ENCODE assay signal across 25 mouse cellular contexts in the genomic region with DNA sequence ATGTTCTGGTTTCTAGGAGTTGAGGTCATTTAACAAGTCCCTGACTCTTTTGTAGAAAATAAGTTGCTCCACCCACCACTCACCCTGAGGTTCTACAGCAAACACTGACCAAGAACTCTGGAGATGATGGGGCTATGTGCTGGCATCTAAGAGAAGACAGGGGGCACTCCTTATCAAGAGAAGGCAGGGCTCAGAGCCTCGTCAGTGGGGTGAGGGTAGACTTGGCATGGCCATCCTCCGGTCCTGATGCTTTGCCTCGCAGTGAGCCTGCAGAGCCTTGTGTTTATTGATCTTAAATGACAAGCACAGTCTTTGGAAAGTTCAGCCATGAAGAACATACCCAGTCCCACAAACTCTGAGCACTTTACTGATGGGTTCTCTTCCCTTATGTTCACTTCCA.
DNase-seq lines count a peak whose midpoint lies in the region; ATAC-seq lines count a peak whose summit lies in the region.
"Had no signal": no experiment of that assay in that cellular context is flagged by ENCODE, and none has a peak within 500 bp of the region (broad histone marks: within the 10 kb centered on the region; RNA-seq: fewer than 3 reads in every experiment).

No protein-coding gene starts in this region.

- H3K27me3 ChIP-seq in kidney, embryonic 15.5 days, result no peaks in the 10 kb centered on the region
- H3K27me3 ChIP-seq: embryonic facial prominence, embryonic 15.5 days; heart, embryonic 12.5 days; limb, embryonic 13.5 days; liver, embryonic 12.5 days; megakaryocyte, embryonic 14.5 days; midbrain, embryonic 15.5 days; neural tube, embryonic 13.5 days; stomach, embryonic 15.5 days had no signal

- peak; percentile 76 for DNase-seq in CD4-positive helper T cell, adult 2 months (ENCODE audit: low read depth, low spot score)
- peak; percentile 86 for DNase-seq in CD4-positive, CD25-positive, alpha-beta regulatory T cell, adult 2 months (ENCODE audit: low read depth, low spot score)
- peak; percentile 80 for DNase-seq in thymus, postnatal 0 days (ENCODE audit: low spot score)
- DNase-seq in yolk sac, embryonic 10.5 days (ENCODE audit: low spot score), result no peak
- no peak for DNase-seq in lung, postnatal 36 days
- DNase-seq in embryo, embryonic 10.5 days (ENCODE audit: low spot score), result no peak
- DNase-seq: adrenal gland, adult 8-10 months; cerebellum, adult 9-10 months; heart, postnatal 10 days; kidney, adult 2 months; kidney, postnatal 10 days; lung, adult 18-20 months had no signal

- 68% methylated on average over 3 of the region's 3 CpGs for WGBS in kidney, embryonic 15.5 days

- no peak overlapping the region for H3K4me2 ChIP-seq in kidney, embryonic 15.5 days
- H3K4me2 ChIP-seq: embryonic facial prominence, embryonic 15.5 days; heart, embryonic 12.5 days; limb, embryonic 13.5 days; liver, embryonic 12.5 days; midbrain, embryonic 15.5 days; neural tube, embryonic 13.5 days; stomach, embryonic 15.5 days had no signal

- H3K36me3 ChIP-seq in kidney, embryonic 15.5 days, result no peaks in the 10 kb centered on the region
- H3K36me3 ChIP-seq: embryonic facial prominence, embryonic 15.5 days; heart, embryonic 12.5 days; hindbrain, embryonic 10.5 days; limb, embryonic 13.5 days; liver, embryonic 12.5 days; midbrain, embryonic 15.5 days; neural tube, embryonic 13.5 days; stomach, embryonic 15.5 days had no signal

- no peaks in the 10 kb centered on the region for H3K9me3 ChIP-seq in kidney, embryonic 15.5 days (replicated peaks)
- H3K9me3 ChIP-seq: embryonic facial prominence, embryonic 15.5 days; heart, embryonic 12.5 days; liver, embryonic 12.5 days; midbrain, embryonic 15.5 days; stomach, embryonic 15.5 days had no signal

- no peak overlapping the region for H3K4me3 ChIP-seq in kidney, embryonic 15.5 days (replicated peaks)
- H3K4me3 ChIP-seq: embryonic facial prominence, embryonic 15.5 days; heart, embryonic 12.5 days; hindbrain, embryonic 10.5 days; limb, embryonic 13.5 days; liver, embryonic 12.5 days; megakaryocyte, embryonic 14.5 days; midbrain, embryonic 15.5 days; neural tube, embryonic 13.5 days; stomach, embryonic 15.5 days had no signal

- H3K27ac ChIP-seq in kidney, embryonic 15.5 days, result no peak overlapping the region
- H3K27ac ChIP-seq: embryonic facial prominence, embryonic 15.5 days; hindbrain, embryonic 10.5 days; hindbrain, postnatal 0 days; limb, embryonic 13.5 days; liver, embryonic 12.5 days; midbrain, embryonic 15.5 days; neural tube, embryonic 13.5 days; stomach, embryonic 15.5 days had no signal

- H3K4me1 ChIP-seq in kidney, embryonic 15.5 days, result no peaks in the 10 kb centered on the region
- H3K4me1 ChIP-seq: embryonic facial prominence, embryonic 15.5 days; heart, embryonic 12.5 days; liver, embryonic 12.5 days; megakaryocyte, embryonic 14.5 days; midbrain, embryonic 15.5 days; stomach, embryonic 15.5 days had no signal

- ATAC-seq in inflammation-experienced regulatory T-cells, adult 6 months, result peak; percentile 82
- no peak for ATAC-seq in kidney, embryonic 15.5 days (replicated peaks; ENCODE audit: low FRiP score)
- ATAC-seq: forebrain, embryonic 14.5 days; hindbrain, postnatal 0 days; liver, embryonic 12.5 days; midbrain, embryonic 15.5 days had no signal

- H3K9ac ChIP-seq in kidney, embryonic 15.5 days, result no peak overlapping the region
- H3K9ac ChIP-seq: embryonic facial prominence, embryonic 15.5 days; heart, embryonic 12.5 days; limb, embryonic 13.5 days; liver, embryonic 12.5 days; midbrain, embryonic 15.5 days; neural tube, embryonic 13.5 days; stomach, embryonic 15.5 days had no signal

Comparison
In these comparisons a context has a peak if more than half of its experiments do, and no peak if none do; other contexts are left out.
1. DNase-seq: peak in CD4-positive helper T cell, adult 2 months (single experiment), CD4-positive, CD25-positive, alpha-beta regulatory T cell, adult 2 months (single experiment) and thymus, postnatal 0 days (single experiment); none in yolk sac, embryonic 10.5 days (single experiment), lung, postnatal 36 days (single experiment) and embryo, embryonic 10.5 days (single experiment).